Mouse (Mus musculus): Measurements from ENCODE around the gene Sp8.
A peak's percentile ranks its signal among the peaks of the same experiment; 100 is the strongest.

Sp8 gene

DNA sequence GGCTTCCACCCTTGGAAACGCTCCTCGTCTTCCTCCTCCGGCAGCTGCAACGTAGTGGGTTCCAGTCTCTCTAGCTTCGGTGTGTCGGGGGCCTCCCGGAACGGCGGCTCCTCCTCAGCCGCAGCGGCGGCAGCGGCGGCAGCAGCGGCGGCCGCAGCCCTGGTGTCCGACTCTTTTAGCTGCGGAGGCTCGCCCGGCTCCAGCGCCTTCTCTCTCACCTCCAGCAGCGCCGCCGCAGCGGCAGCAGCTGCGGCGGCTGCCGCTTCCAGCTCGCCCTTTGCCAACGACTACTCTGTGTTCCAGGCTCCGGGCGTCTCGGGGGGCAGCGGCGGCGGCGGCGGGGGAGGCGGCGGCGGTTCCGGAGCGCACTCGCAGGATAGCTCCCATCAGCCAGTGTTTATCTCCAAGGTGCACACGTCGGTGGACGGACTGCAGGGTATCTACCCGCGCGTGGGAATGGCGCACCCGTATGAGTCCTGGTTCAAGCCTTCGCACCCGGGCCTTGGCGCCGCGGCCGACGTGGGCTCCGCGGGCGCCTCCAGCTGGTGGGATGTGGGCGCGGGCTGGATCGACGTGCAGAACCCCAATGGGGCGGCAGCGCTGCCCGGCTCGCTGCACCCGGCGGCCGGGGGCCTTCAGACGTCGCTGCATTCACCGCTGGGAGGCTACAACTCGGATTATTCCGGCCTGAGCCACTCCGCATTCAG, 2.5 kb downstream of the Sp8 start:
- no peak for DNase-seq (ENCODE audit: low spot score in 2 of 2)

DNA sequence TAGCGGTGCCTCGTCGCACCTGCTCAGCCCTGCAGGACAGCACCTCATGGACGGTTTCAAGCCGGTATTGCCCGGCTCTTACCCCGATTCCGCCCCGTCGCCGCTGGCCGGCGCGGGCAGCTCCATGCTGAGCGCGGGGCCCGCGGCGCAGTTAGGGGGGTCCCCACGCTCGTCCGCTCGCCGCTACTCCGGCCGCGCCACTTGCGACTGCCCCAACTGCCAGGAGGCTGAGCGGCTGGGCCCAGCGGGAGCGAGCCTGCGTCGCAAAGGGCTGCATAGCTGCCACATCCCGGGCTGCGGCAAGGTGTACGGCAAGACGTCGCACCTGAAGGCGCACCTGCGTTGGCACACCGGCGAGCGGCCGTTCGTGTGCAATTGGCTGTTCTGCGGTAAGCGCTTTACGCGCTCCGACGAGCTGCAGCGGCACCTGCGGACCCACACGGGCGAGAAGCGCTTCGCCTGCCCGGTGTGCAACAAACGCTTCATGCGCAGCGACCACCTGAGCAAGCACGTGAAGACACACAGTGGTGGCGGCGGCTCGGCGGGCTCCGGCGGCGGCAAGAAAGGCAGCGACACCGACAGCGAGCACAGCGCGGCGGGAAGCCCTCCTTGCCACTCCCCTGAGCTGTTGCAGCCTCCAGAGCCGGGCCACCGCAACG, 3.2 kb downstream of the Sp8 start:
- DNase-seq (ENCODE audit: low spot score in 2 of 2), result no peak

DNA sequence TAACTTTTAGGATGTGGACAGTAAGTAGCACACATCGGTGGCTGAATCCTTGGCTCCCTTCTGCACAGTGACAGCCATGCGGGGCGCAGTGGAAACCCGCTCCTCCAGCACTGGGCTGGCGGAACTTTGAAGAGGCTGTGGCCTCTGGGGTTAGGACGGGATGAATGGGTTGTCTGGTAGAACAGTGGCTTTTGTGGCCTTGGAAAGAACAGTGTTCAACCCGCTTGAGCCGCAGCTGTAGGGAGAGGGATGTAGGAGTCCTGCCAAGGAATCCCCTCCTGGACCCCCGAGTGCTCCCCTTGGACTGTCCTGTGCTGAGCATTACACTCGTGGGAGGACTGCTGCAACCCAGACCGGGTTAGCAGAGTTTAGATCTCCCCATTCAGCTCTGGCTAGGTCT, 3.9 kb downstream of the Sp8 start:
- no peak for DNase-seq (ENCODE audit: low spot score in 2 of 2)

DNA sequence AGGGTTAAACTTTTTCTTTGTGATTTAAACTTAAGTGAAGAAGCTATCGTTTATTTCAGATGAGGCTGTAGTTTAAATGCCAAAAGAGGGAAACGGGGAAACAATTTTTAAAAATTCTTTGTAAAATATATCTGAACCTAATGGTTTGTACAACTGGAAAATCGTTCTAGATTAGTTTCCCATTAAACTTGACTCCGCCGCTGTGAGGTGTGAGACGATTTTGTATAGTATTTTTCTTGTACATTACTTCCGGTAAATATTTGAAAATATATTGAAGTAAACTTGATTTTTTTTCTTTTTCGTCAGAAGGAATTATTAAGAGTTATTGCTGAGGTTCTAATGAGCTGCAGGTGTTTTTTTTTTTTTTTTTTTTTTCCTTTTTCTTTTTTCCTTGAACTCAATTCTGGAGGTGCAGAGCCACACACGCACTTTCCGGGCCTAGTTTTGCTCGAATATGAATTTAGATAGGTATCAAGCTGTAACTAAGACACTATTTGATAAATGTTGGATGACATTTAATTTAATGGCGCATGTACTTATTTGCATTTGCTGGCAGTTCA, 4.8 kb downstream of the Sp8 start:
- no peak for DNase-seq (ENCODE audit: low spot score in 2 of 2)

DNA sequence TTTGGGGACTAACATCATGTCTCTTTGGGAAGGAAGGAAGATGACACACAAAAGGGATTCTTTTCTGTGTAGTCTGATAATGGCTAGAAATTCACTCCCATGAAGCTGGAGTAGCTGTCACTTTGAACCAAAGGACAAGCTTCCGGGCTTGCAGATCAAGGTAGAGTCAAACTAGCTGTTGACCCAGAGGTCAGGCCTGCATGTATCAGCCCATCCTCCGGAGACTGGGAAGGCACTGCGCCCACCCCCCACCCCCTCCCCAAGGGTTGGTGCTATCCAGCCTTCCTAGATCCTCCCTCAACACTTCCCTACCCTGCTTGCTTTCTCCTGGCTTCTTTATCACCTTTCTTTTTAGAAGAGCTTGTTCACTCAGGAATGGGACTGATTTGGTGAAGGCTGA, 7.2 kb downstream of the Sp8 start:
- no peak for DNase-seq (ENCODE audit: low spot score in 2 of 2)

DNA sequence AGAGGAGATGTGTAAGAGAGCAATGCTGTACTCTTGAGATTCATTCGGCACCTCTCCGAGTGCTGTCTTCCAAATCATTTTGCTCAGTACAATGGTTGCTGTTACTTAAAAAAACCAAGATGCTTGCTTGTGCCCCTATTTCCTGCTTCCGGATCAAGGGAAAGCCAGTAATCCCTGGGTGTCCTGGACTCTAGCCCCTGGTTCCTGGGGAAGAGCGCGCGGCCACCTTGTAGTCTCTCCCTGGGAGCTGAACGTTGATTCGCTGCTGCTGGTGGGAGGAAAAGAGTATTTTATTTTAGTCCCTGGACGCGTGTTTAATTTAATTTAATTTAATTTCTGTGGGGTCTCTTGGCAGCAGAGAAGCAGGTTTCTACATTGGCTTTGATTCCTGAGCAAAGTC, 8.3 kb downstream of the Sp8 start:
- no peak for DNase-seq (ENCODE audit: low spot score in 2 of 2)

DNA sequence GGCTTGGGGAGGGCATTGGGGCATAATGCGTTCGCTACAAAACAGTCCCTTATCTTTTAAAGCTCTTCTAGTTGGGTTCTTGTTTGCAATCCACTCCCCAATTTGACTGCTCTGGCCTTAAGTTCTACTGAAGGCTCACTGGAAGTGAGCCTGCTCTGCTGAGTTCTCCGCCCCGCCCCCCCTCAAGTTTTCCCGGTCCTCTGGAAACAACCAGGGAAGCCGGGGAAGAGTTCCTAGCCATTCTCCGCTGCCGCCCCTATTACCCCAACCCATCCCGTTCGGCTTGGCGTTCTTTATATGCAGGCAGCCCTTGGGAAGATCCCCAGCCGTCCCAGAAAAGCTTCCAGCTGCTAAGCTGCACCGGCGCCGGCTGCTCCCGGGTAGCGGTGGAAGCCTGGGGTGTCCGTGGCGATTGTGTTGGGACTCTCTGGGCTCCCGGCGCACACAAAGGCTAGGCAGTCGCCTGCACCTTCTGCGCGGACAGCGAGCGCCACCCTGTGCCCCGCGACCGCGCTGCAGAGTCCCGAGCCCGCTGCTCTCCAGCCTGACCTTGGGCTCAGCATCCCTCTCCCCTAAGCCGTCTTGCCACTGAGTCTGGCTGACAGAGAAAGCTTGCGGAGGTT, 8.8 kb downstream of the Sp8 start:
- peak in 1 of 2 experiments; percentile 59 for DNase-seq (ENCODE audit: low spot score in 2 of 2)

DNA sequence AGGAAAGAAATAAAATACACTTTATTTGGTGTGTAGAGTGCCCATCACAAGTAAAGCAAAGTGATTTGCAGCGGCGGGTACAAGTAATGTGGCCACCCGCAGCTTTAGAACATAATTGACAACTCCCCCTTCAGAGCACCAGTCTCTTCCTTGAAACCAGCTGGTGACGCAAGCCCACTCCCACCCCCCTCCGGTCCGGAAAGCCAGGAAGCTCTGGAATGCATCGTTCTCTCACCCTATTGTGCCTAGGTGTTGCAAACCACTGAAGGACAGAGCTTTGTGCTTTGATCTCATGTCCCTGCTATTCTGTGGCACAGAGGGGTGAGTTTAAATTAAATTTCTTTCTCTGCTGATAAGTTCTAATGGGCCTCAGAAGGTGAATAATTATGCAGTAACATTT, 10.0 kb downstream of the Sp8 start:
- no peak for DNase-seq (ENCODE audit: low spot score in 2 of 2)

DNA sequence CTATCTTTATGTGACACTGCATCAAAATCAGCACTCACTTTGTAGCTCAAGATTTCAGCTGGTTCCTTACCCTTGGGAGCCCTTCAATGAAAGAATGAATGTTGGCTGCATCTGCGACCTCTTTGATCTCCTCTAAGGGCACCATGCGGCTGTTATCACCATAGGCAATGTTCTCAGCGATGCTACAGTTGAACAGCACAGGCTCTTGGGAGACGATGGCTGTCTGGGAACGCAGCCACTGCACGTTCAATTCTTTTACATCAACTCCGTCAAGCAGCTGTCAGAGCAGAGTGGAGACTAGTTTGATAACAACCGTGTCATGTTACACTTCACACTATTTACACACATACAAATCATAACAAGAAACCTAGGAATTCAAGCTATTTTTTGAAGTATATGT, 26.5 kb downstream of the Sp8 start:
- no peak for DNase-seq (ENCODE audit: low spot score in 2 of 2)

DNA sequence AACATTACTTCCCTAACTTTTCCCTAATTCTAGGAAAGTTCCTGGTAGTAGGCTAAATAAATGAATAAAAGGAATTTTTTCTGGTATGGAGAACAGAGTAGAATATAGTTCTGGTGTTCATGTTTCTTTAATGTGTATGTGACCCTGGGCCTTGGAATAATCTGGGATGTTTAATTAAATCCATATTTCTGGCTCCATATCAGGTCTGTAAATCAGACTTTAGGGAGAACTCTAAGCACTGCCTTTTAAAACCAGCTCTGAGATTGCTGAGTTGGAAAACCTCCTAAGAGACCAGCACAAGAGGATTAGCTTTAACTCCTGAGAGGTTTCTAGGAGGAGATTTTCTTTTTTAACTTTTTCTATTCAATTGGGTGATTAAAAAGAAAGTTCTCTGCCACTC, 36.7 kb downstream of the Sp8 start:
- DNase-seq (ENCODE audit: low spot score in 2 of 2), result no peak

DNA sequence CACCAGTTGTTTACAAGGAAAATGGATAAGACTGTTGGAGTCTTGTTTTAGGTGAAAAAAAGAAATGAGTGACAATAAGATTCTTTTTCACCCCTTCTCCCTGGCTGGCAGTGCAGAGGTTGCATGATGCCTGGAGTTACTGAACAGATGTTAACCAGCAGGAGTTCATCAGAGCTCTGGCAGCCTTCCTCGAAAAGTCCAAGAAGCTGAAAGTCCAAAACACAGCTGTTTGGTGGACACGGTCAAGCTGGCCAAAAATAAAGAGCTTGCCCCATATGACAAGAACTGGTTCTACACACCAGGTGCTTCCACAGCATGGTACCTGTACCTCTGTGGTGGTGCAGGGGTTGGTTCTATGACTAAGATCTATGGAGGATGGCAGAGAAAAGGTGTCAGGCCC, 41.8 kb downstream of the Sp8 start:
- no peak for DNase-seq (ENCODE audit: low spot score in 2 of 2)
